ENCODE assay signal across 12 mouse cellular contexts in genomic region chr11:115716410-115717338, GRCm38 (mm10). TPM values are rescaled to one million over a fixed set of nuclear protein-coding genes. Genes with fewer than 3 reads are reported as not detected.
DNase-seq lines count a peak whose midpoint lies in the region; ATAC-seq and TF ChIP-seq lines count a peak whose summit lies in the region.
"Had no signal": no experiment of that assay in that cellular context is flagged by ENCODE, and none has a peak within 500 bp of the region (broad histone marks: within the 10 kb centered on the region; RNA-seq: fewer than 3 reads in every experiment).

No protein-coding gene starts in this region.

- TF ChIP-seq EP300 in stomach, postnatal 0 days (optimal IDR thresholded peaks at IDR 0.05), result no peak

- DNase-seq in kidney, adult 11 months, result peak; percentile 38
- peak; percentile 45 for DNase-seq in T-cell, adult 2 months (ENCODE audit: low spot score)
- DNase-seq in stomach, postnatal 0 days (ENCODE audit: low spot score), result no peak
- DNase-seq in lung, postnatal 14 days, result no peak
- no peak for DNase-seq in layer of hippocampus, postnatal 10 days (ENCODE audit: low spot score in 2 of 2)
- DNase-seq: embryo, embryonic 11 days had no signal

- H3K9ac ChIP-seq in kidney, embryonic 15.5 days, result no peak overlapping the region
- H3K9ac ChIP-seq in stomach, postnatal 0 days (ENCODE audit: low read length), result no peak overlapping the region
- no peak overlapping the region for H3K9ac ChIP-seq in forebrain, embryonic 16.5 days (replicated peaks; ENCODE audit: low read depth, low read length)
- H3K9ac ChIP-seq: lung, embryonic 15.5 days; neural tube, embryonic 12.5 days had no signal

- H3K36me3 ChIP-seq in kidney, embryonic 15.5 days, result no peaks in the 10 kb centered on the region
- no peaks in the 10 kb centered on the region for H3K36me3 ChIP-seq in macrophage (ENCODE audit: inconsistent target)
- no peaks in the 10 kb centered on the region for H3K36me3 ChIP-seq in stomach, postnatal 0 days (ENCODE audit: control insufficient read depth, insufficient read depth, low read length)
- no peaks in the 10 kb centered on the region for H3K36me3 ChIP-seq in forebrain, embryonic 16.5 days (ENCODE audit: control insufficient read depth, insufficient read depth)
- H3K36me3 ChIP-seq: lung, embryonic 15.5 days; neural tube, embryonic 12.5 days had no signal

- H3K27ac ChIP-seq in kidney, embryonic 15.5 days, result no peak overlapping the region
- peak overlapping the region; percentile 29 for H3K27ac ChIP-seq in macrophage
- H3K27ac ChIP-seq in stomach, postnatal 0 days (replicated peaks), result no peak overlapping the region
- no peak overlapping the region for H3K27ac ChIP-seq in forebrain, embryonic 16.5 days (ENCODE audit: low read length)
- H3K27ac ChIP-seq: layer of hippocampus, adult 2 months; lung, embryonic 15.5 days; neural tube, embryonic 12.5 days had no signal

- ATAC-seq in kidney, embryonic 15.5 days (replicated peaks; ENCODE audit: low FRiP score), result no peak
- ATAC-seq in stomach, postnatal 0 days (ENCODE audit: low FRiP score, low TSS enrichment), result peak; percentile 46; the same call in 1 of the 2 replicates
- no peak for ATAC-seq in forebrain, embryonic 16.5 days

- no peak for TF ChIP-seq CTCF in stomach, postnatal 0 days (IDR thresholded peaks at IDR 0.05; ENCODE audit: low read depth)

- H3K4me2 ChIP-seq in kidney, embryonic 15.5 days, result no peak overlapping the region
- no peak overlapping the region for H3K4me2 ChIP-seq in stomach, postnatal 0 days (replicated peaks; ENCODE audit: low read depth)
- no peak overlapping the region for H3K4me2 ChIP-seq in forebrain, embryonic 16.5 days (ENCODE audit: low read length)
- H3K4me2 ChIP-seq: lung, embryonic 15.5 days; neural tube, embryonic 12.5 days had no signal

- H3K4me1 ChIP-seq in kidney, embryonic 15.5 days, result no peaks in the 10 kb centered on the region
- H3K4me1 ChIP-seq in stomach, postnatal 0 days (replicated peaks; ENCODE audit: control insufficient read depth, insufficient read depth), result no peaks in the 10 kb centered on the region
- H3K4me1 ChIP-seq in forebrain, embryonic 16.5 days (replicated peaks; ENCODE audit: control insufficient read depth, insufficient read depth, low read length), result no peaks in the 10 kb centered on the region
- H3K4me1 ChIP-seq: lung, embryonic 15.5 days; neural tube, embryonic 12.5 days had no signal

- H3K79me2 ChIP-seq in macrophage (ENCODE audit: inconsistent target), result peaks cover 18% of the 10 kb centered on the region; the same call in 1 of the 2 replicates

- no peaks in the 10 kb centered on the region for H3K9me3 ChIP-seq in kidney, embryonic 15.5 days (replicated peaks)
- H3K9me3 ChIP-seq in stomach, postnatal 0 days (ENCODE audit: control insufficient read depth, low read length), result no peaks in the 10 kb centered on the region
- H3K9me3 ChIP-seq in forebrain, embryonic 16.5 days (ENCODE audit: control insufficient read depth, low read length), result no peaks in the 10 kb centered on the region
- H3K9me3 ChIP-seq: lung, embryonic 15.5 days; neural tube, embryonic 12.5 days had no signal

- H3K4me3 ChIP-seq in kidney, embryonic 15.5 days (replicated peaks), result no peak overlapping the region
- no peak overlapping the region for H3K4me3 ChIP-seq in macrophage (ENCODE audit: inconsistent target)
- H3K4me3 ChIP-seq in stomach, postnatal 0 days (ENCODE audit: low read depth, low read length), result no peak overlapping the region
- H3K4me3 ChIP-seq in forebrain, embryonic 16.5 days (replicated peaks; ENCODE audit: low read length), result no peak overlapping the region
- H3K4me3 ChIP-seq: layer of hippocampus, adult 2 months; lung, embryonic 15.5 days; neural tube, embryonic 12.5 days had no signal

- H3K27me3 ChIP-seq in kidney, embryonic 15.5 days, result no peaks in the 10 kb centered on the region
- no peaks in the 10 kb centered on the region for H3K27me3 ChIP-seq in stomach, postnatal 0 days (ENCODE audit: control insufficient read depth, insufficient read depth, low read length)
- no peaks in the 10 kb centered on the region for H3K27me3 ChIP-seq in forebrain, embryonic 16.5 days (replicated peaks; ENCODE audit: control insufficient read depth, insufficient read depth, low read length)
- H3K27me3 ChIP-seq: lung, embryonic 15.5 days; neural tube, embryonic 12.5 days had no signal

- 67% methylated on average over 15 of the region's 15 CpGs for WGBS in kidney, embryonic 15.5 days
- 49% methylated on average over 13 of the region's 15 CpGs for WGBS in macrophage (ENCODE audit: missing documents)
- WGBS in stomach, postnatal 0 days, result 65% methylated on average over 15 of the region's 15 CpGs
- 71% methylated on average over 15 of the region's 15 CpGs for WGBS in forebrain, embryonic 16.5 days

RNA-seq across cellular contexts. Expression of gene Grb2, which starts 8.3 kb away (rescaled TPM):
- polyA plus RNA-seq in kidney, embryonic 15.5 days (2015; fragmentation: Nextera tagmentation; extraction: Ambion mirVana), result 92.0 and 98.4 TPM in 2 replicates
- total RNA-seq in macrophage (2018; cell fraction: chromatin; rRNA removed), result 100 to 1,000 TPM in 21 of 26 experiments, 10 to 100 TPM in 5; 37.2 to 266 (median 136) TPM
- 100 to 1,000 TPM; 294 to 727 (median 469) TPM for total RNA-seq in macrophage (2018; cell fraction: cytosol; rRNA removed)
- 100 to 1,000 TPM in 25 of 26 experiments, 10 to 100 TPM in 1; 87.0 to 291 (median 183) TPM for total RNA-seq in macrophage (2018; cell fraction: nucleus; rRNA removed)
- 265 to 522 TPM (median 418 TPM) in 3 replicates for polyA plus RNA-seq in macrophage (2018)
- 54.2 and 58.8 TPM in 2 replicates for polyA plus RNA-seq in stomach, postnatal 0 days (2015; fragmentation: Nextera tagmentation; extraction: Ambion mirVana)
- 188 and 194 TPM in 2 replicates for polyA plus RNA-seq in forebrain, embryonic 16.5 days (2015; fragmentation: Nextera tagmentation; extraction: Ambion mirVana)
- 100 to 1,000 TPM; 160 to 186 TPM for total RNA-seq in layer of hippocampus, postnatal 10 days (2021)

RNA-seq across cellular contexts. Expression of gene Tmem94, which starts 48.6 kb away (rescaled TPM):
- polyA plus RNA-seq in kidney, embryonic 15.5 days (2015; fragmentation: Nextera tagmentation; extraction: Ambion mirVana), result 26.6 and 27.0 TPM in 2 replicates
- total RNA-seq in macrophage (2018; cell fraction: chromatin; rRNA removed), result 10 to 100 TPM in 22 of 26 experiments, 1 to 10 TPM in 4; 5.9 to 55.5 (median 26.5) TPM
- 10 to 100 TPM; 17.6 to 35.8 (median 23.4) TPM for total RNA-seq in macrophage (2018; cell fraction: cytosol; rRNA removed)
- total RNA-seq in macrophage (2018; cell fraction: nucleus; rRNA removed), result 10 to 100 TPM in 24 of 26 experiments, 1 to 10 TPM in 2; 7.9 to 36.8 (median 24.3) TPM
- 13.8 to 22.4 TPM (median 14.1 TPM) in 3 replicates for polyA plus RNA-seq in macrophage (2018)
- polyA plus RNA-seq in stomach, postnatal 0 days (2015; fragmentation: Nextera tagmentation; extraction: Ambion mirVana), result 8.2 and 10.0 TPM in 2 replicates
- polyA plus RNA-seq in forebrain, embryonic 16.5 days (2015; fragmentation: Nextera tagmentation; extraction: Ambion mirVana), result 29.1 and 29.8 TPM in 2 replicates
- 10 to 100 TPM; 33.4 to 38.2 TPM for total RNA-seq in layer of hippocampus, postnatal 10 days (2021)

Comparison
In these comparisons a context has a peak if more than half of its experiments do, and no peak if none do; other contexts are left out.
1. DNase-seq: peak in kidney, adult 11 months (single experiment) and T-cell, adult 2 months (single experiment); none in stomach, postnatal 0 days (single experiment), lung, postnatal 14 days (single experiment) and layer of hippocampus, postnatal 10 days (0 of 2).